Mouse (Mus musculus): ENCODE measurements around the gene Uba2. TPM values are rescaled to one million over a fixed set of nuclear protein-coding genes. Genes with fewer than 3 reads are reported as not detected.

The Uba2 gene
- polyA plus RNA-seq, 1 experiment from 2014 or later: 273 TPM

DNA sequence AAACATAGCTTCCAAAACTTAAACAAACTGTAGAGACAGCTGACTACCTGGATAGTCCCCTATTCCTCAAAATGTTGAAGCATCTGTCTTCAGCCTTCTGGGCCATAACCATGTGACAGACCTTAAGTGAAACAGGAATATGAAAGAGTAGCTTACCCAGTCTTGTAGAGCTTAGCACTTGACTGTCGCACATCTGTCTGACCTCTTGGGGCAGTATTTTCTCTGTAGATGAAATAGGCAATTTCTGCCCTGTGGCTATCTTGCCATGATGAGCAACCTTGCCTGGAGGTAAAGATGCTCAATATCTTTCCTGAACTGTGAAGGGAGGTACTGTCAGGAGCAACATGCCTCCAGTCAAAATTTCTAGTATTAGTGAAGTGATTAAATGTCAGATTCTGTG is 2.9 kb upstream of the Uba2 start:
- Histone ChIP-seq H3K27me3 (ENCODE audit: control insufficient read depth, insufficient read depth, low read length) (no peaks in the 10 kb centered on the region), H3K4me1 (ENCODE audit: control insufficient read depth, insufficient read depth, low read length) (peaks cover 3% of the 10 kb centered on the region; the same call in 1 of the 2 replicates), H3K36me3 (ENCODE audit: control insufficient read depth, insufficient read depth, low read length) (no peaks in the 10 kb centered on the region), H3K9ac (ENCODE audit: low read length) (no peak overlapping the region), H3K4me2 (no peak overlapping the region), H3K27ac (ENCODE audit: low read depth, low read length) (no peak overlapping the region), H3K9me3 (ENCODE audit: control insufficient read depth, low read length) (no peaks in the 10 kb centered on the region), H3K4me3 (ENCODE audit: low read depth, low read length) (no peak overlapping the region)
- 60% methylated on average over 1 of the region's 1 CpGs for WGBS
- DNase-seq (ENCODE audit: low spot score, missing footprints) (no peak), ATAC-seq (ENCODE audit: low FRiP score) (no peak)

DNA sequence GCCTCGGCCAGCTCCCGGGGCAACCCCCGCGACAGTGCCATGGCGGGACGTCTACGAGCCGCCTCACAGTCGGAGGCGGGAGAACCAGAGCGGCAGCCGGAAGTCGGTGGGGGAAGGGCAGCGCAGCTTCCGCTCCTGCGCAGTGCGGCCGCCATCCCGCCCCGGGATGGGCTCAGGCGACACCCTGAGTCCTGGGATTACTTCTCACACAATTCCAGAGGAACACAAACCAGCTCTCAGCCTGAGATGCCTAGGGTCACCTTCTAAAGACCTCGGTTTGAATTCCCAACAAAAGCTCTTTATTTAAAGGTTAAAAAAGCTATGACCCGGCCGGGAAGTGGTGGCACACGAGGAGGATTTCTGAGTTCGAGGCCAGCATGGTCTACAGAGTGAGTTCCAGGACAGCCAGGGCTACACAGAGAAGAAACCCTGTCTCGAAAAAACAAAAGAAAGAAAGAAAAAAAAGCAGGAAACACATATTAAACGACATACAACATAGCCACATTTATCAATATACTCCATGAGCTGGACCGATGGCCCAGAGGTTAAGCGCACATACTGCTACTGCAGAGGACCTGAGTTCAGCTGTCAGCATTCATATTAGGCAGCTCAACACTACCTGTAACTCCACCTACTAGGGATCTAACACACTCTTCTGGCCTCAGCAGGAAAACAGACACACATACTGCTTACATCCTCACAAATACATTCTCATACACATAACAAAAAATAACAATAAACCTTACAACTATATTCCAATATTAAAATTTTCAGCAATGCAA is 738 bp downstream of the Uba2 start:
- peaks cover 5% of the 10 kb centered on the region; the same call in 1 of the 2 replicates for H3K36me3 ChIP-seq (ENCODE audit: control insufficient read depth, insufficient read depth, low read length)
- H3K9me3 ChIP-seq (ENCODE audit: control insufficient read depth, low read length): no peaks in the 10 kb centered on the region
- H3K4me3 ChIP-seq (ENCODE audit: low read depth, low read length): peak overlapping the region; percentile 96
- no peaks in the 10 kb centered on the region for H3K27me3 ChIP-seq (ENCODE audit: control insufficient read depth, insufficient read depth, low read length)
- H3K27ac ChIP-seq (ENCODE audit: low read depth, low read length): peak overlapping the region; percentile 77
- peak; percentile 97 for ATAC-seq (ENCODE audit: low FRiP score)
- peaks cover 6% of the 10 kb centered on the region; the same call in 1 of the 2 replicates for H3K4me1 ChIP-seq (ENCODE audit: control insufficient read depth, insufficient read depth, low read length)
- DNase-seq (ENCODE audit: low spot score, missing footprints): peak; percentile 100
- 9% methylated on average over 29 of the region's 30 CpGs for WGBS
- H3K9ac ChIP-seq (ENCODE audit: low read length): peak overlapping the region; percentile 95
- H3K4me2 ChIP-seq: peak overlapping the region; percentile 84

DNA sequence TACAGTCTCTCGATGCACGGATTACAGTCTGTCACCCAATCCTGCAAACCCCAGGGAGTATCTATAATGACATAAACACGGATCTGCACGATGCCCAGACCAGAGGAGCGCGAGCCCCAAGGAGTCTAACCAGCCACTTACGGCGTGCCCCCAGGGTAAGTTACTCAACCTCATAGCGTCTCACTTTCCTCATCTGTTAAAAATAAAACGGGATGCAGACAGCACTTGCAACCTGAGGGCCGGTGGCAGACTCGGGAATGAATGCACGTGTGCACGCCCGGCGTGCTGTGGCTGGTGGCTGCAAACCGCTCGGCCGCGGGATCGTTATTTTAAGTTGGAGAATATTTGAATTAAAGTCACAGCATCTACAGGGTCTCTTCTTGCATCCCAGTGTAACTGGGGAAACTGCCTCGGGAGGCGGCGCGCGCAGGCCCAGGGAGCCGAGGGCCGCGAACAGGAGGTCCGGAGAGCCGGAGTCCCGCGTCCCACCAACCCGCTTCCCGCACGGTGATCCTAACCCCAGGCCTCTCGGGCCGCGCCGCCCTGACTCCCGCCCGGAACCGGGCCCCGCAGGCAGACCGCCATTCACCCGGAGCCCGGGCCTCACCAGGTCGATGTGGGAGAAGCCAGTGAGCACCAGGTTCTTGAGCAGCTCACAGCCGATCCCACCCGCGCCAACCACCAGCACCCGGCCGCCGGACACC is 1.5 kb downstream of the Uba2 start:
- DNase-seq (ENCODE audit: low spot score, missing footprints) (no peak), ATAC-seq (ENCODE audit: low FRiP score) (peak; percentile 84)
- WGBS: under 1% methylated on average over 50 of the region's 54 CpGs
- H3K9me3 ChIP-seq (ENCODE audit: control insufficient read depth, low read length): no peaks in the 10 kb centered on the region
- peak overlapping the region; percentile 84 for H3K4me2 ChIP-seq
- peak overlapping the region; percentile 77 for H3K27ac ChIP-seq (ENCODE audit: low read depth, low read length)
- no peaks in the 10 kb centered on the region for H3K27me3 ChIP-seq (ENCODE audit: control insufficient read depth, insufficient read depth, low read length)
- peaks cover 6% of the 10 kb centered on the region; the same call in 1 of the 2 replicates for H3K4me1 ChIP-seq (ENCODE audit: control insufficient read depth, insufficient read depth, low read length)
- peaks cover 10% of the 10 kb centered on the region for H3K36me3 ChIP-seq (ENCODE audit: control insufficient read depth, insufficient read depth, low read length)
- H3K9ac ChIP-seq (ENCODE audit: low read length): peak overlapping the region; percentile 95
- H3K4me3 ChIP-seq (ENCODE audit: low read depth, low read length): peak overlapping the region; percentile 96

DNA sequence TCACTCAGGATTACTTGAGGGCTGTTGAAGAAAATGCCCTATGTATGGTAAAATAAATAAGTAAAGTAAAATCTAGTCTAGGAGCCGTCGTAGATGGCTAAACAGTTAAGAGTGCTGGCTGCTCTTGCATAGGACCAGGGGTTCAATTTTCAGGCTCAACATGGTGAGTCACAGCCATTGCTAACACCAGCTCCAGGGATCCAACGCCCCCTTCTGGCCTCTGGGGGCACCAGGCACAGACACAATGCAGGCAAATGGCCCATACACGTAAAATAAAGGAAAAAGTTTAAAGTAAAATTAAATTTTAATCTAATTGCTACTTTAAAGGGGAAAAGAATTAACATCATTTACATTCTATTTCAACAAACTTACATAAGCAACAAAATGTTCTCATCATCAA is 2.5 kb downstream of the Uba2 start:
- Histone ChIP-seq H3K9ac (ENCODE audit: low read length) (no peak overlapping the region), H3K4me2 (no peak overlapping the region), H3K27me3 (ENCODE audit: control insufficient read depth, insufficient read depth, low read length) (no peaks in the 10 kb centered on the region), H3K27ac (ENCODE audit: low read depth, low read length) (no peak overlapping the region), H3K4me1 (ENCODE audit: control insufficient read depth, insufficient read depth, low read length) (peaks cover 6% of the 10 kb centered on the region; the same call in 1 of the 2 replicates), H3K4me3 (ENCODE audit: low read depth, low read length) (no peak overlapping the region), H3K36me3 (ENCODE audit: control insufficient read depth, insufficient read depth, low read length) (peaks cover 15% of the 10 kb centered on the region), H3K9me3 (ENCODE audit: control insufficient read depth, low read length) (no peaks in the 10 kb centered on the region)
- no peak for DNase-seq (ENCODE audit: low spot score, missing footprints)
- WGBS: 59% methylated on average over 4 of the region's 4 CpGs
- ATAC-seq (ENCODE audit: low FRiP score): no peak

DNA sequence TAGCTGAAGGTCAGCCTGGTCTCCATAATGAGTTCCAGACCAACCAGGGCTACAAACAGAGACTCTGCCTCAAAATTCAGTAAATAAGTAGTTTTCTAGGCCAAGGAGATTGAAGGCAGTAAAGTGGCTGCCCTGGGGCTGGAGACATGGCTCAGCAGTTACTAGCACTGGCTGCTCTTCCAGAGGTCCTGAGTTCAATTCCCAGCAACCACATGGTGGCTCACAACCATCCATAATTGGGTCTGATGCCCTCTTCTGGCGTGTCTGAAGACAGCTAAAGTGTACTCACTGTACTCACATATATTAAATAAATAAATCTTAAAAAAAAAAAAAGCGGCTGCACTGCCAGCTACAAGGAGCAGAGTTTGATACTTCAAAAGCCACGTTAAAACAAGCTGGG is 3.4 kb downstream of the Uba2 start:
- no peak overlapping the region for H3K4me2 ChIP-seq
- no peak overlapping the region for H3K9ac ChIP-seq (ENCODE audit: low read length)
- no peaks in the 10 kb centered on the region for H3K27me3 ChIP-seq (ENCODE audit: control insufficient read depth, insufficient read depth, low read length)
- DNase-seq (ENCODE audit: low spot score, missing footprints) (no peak), ATAC-seq (ENCODE audit: low FRiP score) (no peak)
- no peak overlapping the region for H3K27ac ChIP-seq (ENCODE audit: low read depth, low read length)
- peaks cover 24% of the 10 kb centered on the region for H3K36me3 ChIP-seq (ENCODE audit: control insufficient read depth, insufficient read depth, low read length)
- H3K9me3 ChIP-seq (ENCODE audit: control insufficient read depth, low read length): no peaks in the 10 kb centered on the region
- H3K4me3 ChIP-seq (ENCODE audit: low read depth, low read length): no peak overlapping the region
- peaks cover 6% of the 10 kb centered on the region; the same call in 1 of the 2 replicates for H3K4me1 ChIP-seq (ENCODE audit: control insufficient read depth, insufficient read depth, low read length)
- 82% methylated on average over 3 of the region's 3 CpGs for WGBS

DNA sequence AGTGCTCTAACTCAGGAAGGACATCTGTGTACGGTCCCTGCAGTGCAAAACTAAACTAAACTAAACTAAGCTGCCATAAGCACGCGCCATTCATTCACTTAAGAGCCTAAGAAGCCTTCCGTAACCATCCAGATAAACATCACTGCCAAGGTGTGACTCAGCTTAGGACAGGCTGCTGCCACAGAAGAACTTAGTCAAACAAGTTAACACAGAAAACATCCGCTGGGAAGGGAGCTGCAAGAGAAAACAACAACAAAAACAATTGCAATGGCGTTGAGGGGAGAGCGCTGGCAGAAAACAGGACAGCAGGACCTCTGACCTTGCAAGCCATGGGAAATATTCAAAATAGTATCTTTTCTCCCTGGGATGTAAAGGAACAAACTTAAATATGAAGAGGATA is 4.7 kb downstream of the Uba2 start:
- H3K9ac ChIP-seq (ENCODE audit: low read length): no peak overlapping the region
- WGBS: 94% methylated on average over 7 of the region's 7 CpGs
- peaks cover 33% of the 10 kb centered on the region for H3K36me3 ChIP-seq (ENCODE audit: control insufficient read depth, insufficient read depth, low read length)
- no peaks in the 10 kb centered on the region for H3K9me3 ChIP-seq (ENCODE audit: control insufficient read depth, low read length)
- H3K4me2 ChIP-seq: no peak overlapping the region
- H3K4me3 ChIP-seq (ENCODE audit: low read depth, low read length): no peak overlapping the region
- no peaks in the 10 kb centered on the region for H3K27me3 ChIP-seq (ENCODE audit: control insufficient read depth, insufficient read depth, low read length)
- H3K4me1 ChIP-seq (ENCODE audit: control insufficient read depth, insufficient read depth, low read length): peaks cover 6% of the 10 kb centered on the region; the same call in 1 of the 2 replicates
- DNase-seq (ENCODE audit: low spot score, missing footprints) (no peak), ATAC-seq (ENCODE audit: low FRiP score) (no peak)
- H3K27ac ChIP-seq (ENCODE audit: low read depth, low read length): no peak overlapping the region

DNA sequence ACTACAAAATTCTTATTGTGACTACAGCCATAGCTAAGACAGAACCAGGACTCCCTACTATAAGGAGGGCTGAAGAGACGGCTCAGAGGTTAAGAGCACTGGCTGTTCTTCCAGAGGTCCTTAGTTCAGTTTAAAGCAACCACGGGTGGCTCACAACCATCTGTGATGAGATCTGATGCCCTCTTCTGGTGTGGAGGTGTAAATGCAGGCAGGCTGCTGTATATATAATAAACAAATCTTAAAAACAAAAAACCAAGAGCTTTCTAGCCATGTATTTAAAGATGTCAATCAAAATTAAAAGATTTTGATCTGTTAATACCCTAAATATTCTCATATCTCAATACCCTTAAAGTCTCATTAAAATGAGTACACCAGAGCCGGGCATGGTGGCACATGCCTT is 10.2 kb downstream of the Uba2 start:
- 90% methylated on average over 3 of the region's 3 CpGs for WGBS
- no peak overlapping the region for H3K4me3 ChIP-seq (ENCODE audit: low read depth, low read length)

DNA sequence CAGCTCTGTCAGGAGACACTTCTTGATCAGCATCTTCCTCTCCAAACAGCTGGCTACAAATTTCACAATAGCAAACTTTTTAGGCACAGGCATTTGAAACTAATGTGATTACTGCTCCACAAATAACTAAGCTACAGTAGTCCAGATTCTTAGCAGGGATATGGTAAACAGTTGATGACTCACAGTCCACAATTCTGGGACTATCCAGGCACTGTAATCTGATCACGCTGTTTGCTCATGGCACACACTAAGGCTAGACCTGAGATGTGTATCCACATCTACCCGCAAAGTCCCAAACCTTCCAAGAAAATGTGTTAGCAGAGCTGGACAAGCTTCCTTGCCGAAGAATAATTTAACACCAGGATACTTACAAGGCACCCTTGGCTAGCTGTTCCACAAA is 11.4 kb downstream of the Uba2 start:
- H3K27ac ChIP-seq (ENCODE audit: low read depth, low read length): no peak overlapping the region
- H3K4me2 ChIP-seq: no peak overlapping the region
- H3K36me3 ChIP-seq (ENCODE audit: control insufficient read depth, insufficient read depth, low read length): peaks cover 67% of the 10 kb centered on the region
- no peak overlapping the region for H3K4me3 ChIP-seq (ENCODE audit: low read depth, low read length)
- no peaks in the 10 kb centered on the region for H3K9me3 ChIP-seq (ENCODE audit: control insufficient read depth, low read length)
- no peak overlapping the region for H3K9ac ChIP-seq (ENCODE audit: low read length)
- ATAC-seq (ENCODE audit: low FRiP score): no peak
- H3K27me3 ChIP-seq (ENCODE audit: control insufficient read depth, insufficient read depth, low read length): no peaks in the 10 kb centered on the region
- no peak for DNase-seq (ENCODE audit: low spot score, missing footprints)
- H3K4me1 ChIP-seq (ENCODE audit: control insufficient read depth, insufficient read depth, low read length): no peaks in the 10 kb centered on the region
- WGBS: 98% methylated on average over 3 of the region's 3 CpGs

More for the DNA sequence above, 10.2 kb downstream of the Uba2 start:
- no peaks in the 10 kb centered on the region for H3K9me3 ChIP-seq (ENCODE audit: control insufficient read depth, low read length)
- no peak overlapping the region for H3K4me2 ChIP-seq
- no peaks in the 10 kb centered on the region for H3K27me3 ChIP-seq (ENCODE audit: control insufficient read depth, insufficient read depth, low read length)
- no peak for DNase-seq (ENCODE audit: low spot score, missing footprints)
- H3K4me1 ChIP-seq (ENCODE audit: control insufficient read depth, insufficient read depth, low read length): no peaks in the 10 kb centered on the region
- no peak overlapping the region for H3K27ac ChIP-seq (ENCODE audit: low read depth, low read length)
- no peak overlapping the region for H3K9ac ChIP-seq (ENCODE audit: low read length)
- ATAC-seq (ENCODE audit: low FRiP score): no peak
- H3K36me3 ChIP-seq (ENCODE audit: control insufficient read depth, insufficient read depth, low read length): peaks cover 64% of the 10 kb centered on the region

DNA sequence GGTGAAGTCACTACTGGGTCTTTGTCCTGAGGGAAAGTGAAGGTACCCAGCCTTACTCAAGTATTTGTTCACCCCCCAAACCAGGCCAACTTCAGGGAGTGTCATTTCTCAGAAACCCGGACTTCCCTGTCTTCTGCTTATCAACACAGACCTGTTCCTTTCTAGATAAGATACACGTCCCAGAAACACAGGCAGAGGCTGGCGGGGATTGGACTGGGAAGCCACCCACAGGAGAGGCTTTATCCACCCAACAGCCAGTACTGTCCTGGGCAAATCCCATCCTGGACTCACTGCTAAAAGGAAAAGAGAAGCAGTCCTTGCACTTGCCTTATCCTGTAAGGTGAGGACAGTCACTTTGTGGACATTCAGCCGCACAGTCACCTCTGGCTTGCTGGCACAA is 22.2 kb downstream of the Uba2 start:
- Histone ChIP-seq H3K27ac (ENCODE audit: low read depth, low read length) (no peak overlapping the region), H3K4me2 (no peak overlapping the region), H3K9me3 (ENCODE audit: control insufficient read depth, low read length) (no peaks in the 10 kb centered on the region), H3K9ac (ENCODE audit: low read length) (no peak overlapping the region), H3K27me3 (ENCODE audit: control insufficient read depth, insufficient read depth, low read length) (no peaks in the 10 kb centered on the region), H3K4me3 (ENCODE audit: low read depth, low read length) (no peak overlapping the region), H3K4me1 (ENCODE audit: control insufficient read depth, insufficient read depth, low read length) (no peaks in the 10 kb centered on the region), H3K36me3 (ENCODE audit: control insufficient read depth, insufficient read depth, low read length) (peaks cover 70% of the 10 kb centered on the region)
- ATAC-seq (ENCODE audit: low FRiP score): no peak
- DNase-seq (ENCODE audit: low spot score, missing footprints): no peak
- 92% methylated on average over 4 of the region's 4 CpGs for WGBS
